Mouse (Mus musculus) forebrain, embryonic 15.5 days (tissue): Measurements from ENCODE around the gene Nkapl. TPM values are rescaled to one million over a fixed set of nuclear protein-coding genes. Genes with fewer than 3 reads are reported as not detected.

Experiments used
- ATAC-seq: fragments of 200-750 bp; cut with Nextera tagmentation; replicated peaks from 2 replicates; pipeline ENCODE4 v1.8.0; 2017; ENCODE audit warnings: mild to moderate bottlenecking, moderate TSS enrichment, moderate library complexity
- H3K27ac ChIP-seq: fragments of 300-500 bp; sonication (generic); replicated peaks from 2 replicates; pipeline ENCODE4 v1.5.1; 2015; ENCODE audit warnings: mild to moderate bottlenecking, inconsistent platforms
- H3K27me3 ChIP-seq: fragments of 300-500 bp; sonication (generic); 2 replicates; pipeline ENCODE4 v1.6.1; 2015; ENCODE audit warnings: inconsistent platforms
- H3K36me3 ChIP-seq: fragments of 300-500 bp; sonication (generic); 2 replicates; pipeline ENCODE4 v1.6.1; 2015; ENCODE audit warnings: mild to moderate bottlenecking, inconsistent platforms
- H3K4me1 ChIP-seq: fragments of 300-500 bp; sonication (generic); 2 replicates; pipeline ENCODE4 v1.6.1; 2015; ENCODE audit warnings: inconsistent platforms
- H3K4me2 ChIP-seq: fragments of 300-500 bp; sonication (generic); replicated peaks from 2 replicates; pipeline ENCODE4 v1.6.1; 2015; ENCODE audit warnings: mild to moderate bottlenecking, inconsistent platforms
- H3K4me3 ChIP-seq: fragments of 300-500 bp; sonication (generic); 2 replicates; pipeline ENCODE4 v1.5.1; 2015; ENCODE audit warnings: mild to moderate bottlenecking, inconsistent platforms
- H3K9ac ChIP-seq: fragments of 300-500 bp; sonication (generic); replicated peaks from 2 replicates; pipeline ENCODE4 v1.6.1; 2015; ENCODE audit warnings: mild to moderate bottlenecking, inconsistent platforms
- H3K9me3 ChIP-seq: fragments of 300-500 bp; sonication (generic); 2 replicates; pipeline ENCODE4 v1.6.1; 2016; ENCODE audit warnings: inconsistent platforms
- WGBS: fragments of 180-500 bp; shearing (Covaris S2); methylation state at CpG from one replicate; pipeline ENCODE4 v1.1.7; 2015; ENCODE audit warnings: mixed read lengths; 5-methylcytosine and 5-hydroxymethylcytosine counted together
- microRNA counts: library from miRNA; unstranded; fragments of <30 nt; microRNA quantifications from one replicate; lab custom pipeline; 2016
- microRNA-seq: library from miRNA; unstranded; fragments of <30 nt; microRNA quantifications from one replicate; pipeline ENCODE4, GENCODE M21; 2016
- polyA plus RNA-seq: library from polyadenylated mRNA; unstranded; fragments of >200 nt; fragmentation: Nextera tagmentation; extraction: Ambion mirVana; gene quantifications from 2 replicates; pipeline ENCODE4 v1.2.1, GENCODE M21; 2015

The Nkapl gene
- polyA plus RNA-seq, 1 experiment from 2014 or later: 3.4 TPM

DNA sequence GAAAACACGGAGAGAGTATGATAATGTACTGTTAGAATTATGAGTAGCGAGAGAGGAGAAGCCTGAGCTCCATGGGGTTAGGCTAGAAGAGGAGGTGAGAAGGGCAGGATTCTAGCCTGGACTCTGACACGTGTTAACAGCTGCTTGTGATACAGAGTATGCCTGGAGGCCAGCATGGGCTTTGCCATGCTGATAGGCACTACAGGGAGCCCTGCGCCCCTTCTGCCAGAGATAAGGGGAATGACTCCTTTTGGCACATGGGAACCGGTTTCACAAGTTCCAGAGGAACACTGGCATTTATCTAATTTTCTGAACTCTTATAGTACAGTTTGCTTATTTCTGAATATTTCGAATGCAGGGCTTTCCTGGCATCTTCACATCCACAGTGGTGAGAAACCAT is 49.4 kb downstream of the Nkapl start:
- 77% methylated on average over 6 of the region's 6 CpGs for WGBS
- no peak for ATAC-seq

DNA sequence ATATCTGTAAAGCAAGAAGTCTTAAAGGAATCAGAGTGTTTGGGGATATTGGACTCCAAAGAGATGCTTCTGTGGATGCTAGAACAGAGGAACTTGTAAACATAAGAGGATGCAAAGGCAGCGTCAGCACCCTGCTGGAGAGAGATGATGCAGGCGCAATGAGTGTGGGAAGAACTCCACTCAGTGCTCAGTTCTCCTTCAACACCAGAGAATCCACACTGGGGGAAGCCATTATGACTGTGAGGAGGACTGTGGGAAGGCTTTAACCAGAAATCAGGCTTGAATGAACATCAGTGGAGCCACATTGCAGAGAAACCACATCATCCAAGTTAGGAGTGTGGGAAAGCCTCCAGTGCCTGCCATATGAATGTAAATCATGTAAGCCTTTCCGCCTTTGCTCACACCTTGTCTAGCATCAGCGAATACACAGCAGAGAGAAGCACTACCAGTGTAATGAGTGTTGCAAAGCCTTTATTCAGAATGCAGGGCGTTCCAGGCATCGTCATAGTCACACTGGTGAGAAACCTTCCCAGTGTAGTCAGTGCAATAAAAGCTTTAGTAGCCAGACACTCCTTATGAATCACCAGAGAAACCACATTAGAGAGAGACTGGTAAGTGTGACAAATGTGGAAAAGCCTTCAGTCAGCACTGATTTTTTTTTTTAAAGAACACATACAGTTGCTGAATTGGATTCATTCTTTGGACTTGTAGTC is 50.9 kb downstream of the Nkapl start:
- no peaks in the 10 kb centered on the region for H3K9me3 ChIP-seq
- no peaks in the 10 kb centered on the region for H3K4me1 ChIP-seq
- no peaks in the 10 kb centered on the region for H3K36me3 ChIP-seq
- no peak overlapping the region for H3K4me2 ChIP-seq
- no peak overlapping the region for H3K9ac ChIP-seq
- H3K4me3 ChIP-seq: no peak overlapping the region
- no peak for ATAC-seq
- no peaks in the 10 kb centered on the region for H3K27me3 ChIP-seq
- 85% methylated on average over 6 of the region's 6 CpGs for WGBS
- no peak overlapping the region for H3K27ac ChIP-seq

More for the DNA sequence above, 49.4 kb downstream of the Nkapl start:
- H3K27me3 ChIP-seq: no peaks in the 10 kb centered on the region
- no peak overlapping the region for H3K27ac ChIP-seq
- no peaks in the 10 kb centered on the region for H3K4me1 ChIP-seq
- no peak overlapping the region for H3K4me3 ChIP-seq
- H3K9me3 ChIP-seq: no peaks in the 10 kb centered on the region
- no peak overlapping the region for H3K9ac ChIP-seq
- H3K4me2 ChIP-seq: no peak overlapping the region
- H3K36me3 ChIP-seq: no peaks in the 10 kb centered on the region

MicroRNAs encoded within 50 kb of the gene (microRNA counts, 519-probe panel; counts per million panel counts)
- 3,118 counts per million, percentile 74 among the panel's probes with 10 or more counts for microRNA mmu-miR-1896 (lab: Ali Mortazavi, UCI)

Small RNA genes lying within 50 kb of the gene (microRNA-seq; reads per million reads assigned to microRNA genes)
- not detected for gene Mir1896

Other genes starting within 250 kb of the Nkapl start
- not detected in 2 replicates for gene Gpx5, start 175.8 kb downstream of the Nkapl start, polyA plus RNA-seq
- gene Gpx6, start 156.4 kb downstream of the Nkapl start, polyA plus RNA-seq: not detected in 2 replicates
- not detected in 2 replicates for gene Olfr1367, start 121.6 kb downstream of the Nkapl start, polyA plus RNA-seq
- 16.4 and 16.7 TPM in 2 replicates for gene Zscan12, start 105.7 kb downstream of the Nkapl start, polyA plus RNA-seq
- 94.1 and 98.8 TPM in 2 replicates for gene Zkscan3, start 65.8 kb downstream of the Nkapl start, polyA plus RNA-seq
- gene Pgbd1, start 27.5 kb downstream of the Nkapl start, polyA plus RNA-seq: 2.8 and 3.5 TPM in 2 replicates
- 19.3 and 20.8 TPM in 2 replicates for gene Zscan26, start 14.8 kb downstream of the Nkapl start, polyA plus RNA-seq
- 9.4 and 11.0 TPM in 2 replicates for gene Zkscan4, start 10.4 kb upstream of the Nkapl start, polyA plus RNA-seq
- not detected in 2 replicates for gene Gm10065, start 10.9 kb upstream of the Nkapl start, polyA plus RNA-seq
- 0.23 and 0.24 TPM in 2 replicates for gene AK157302, start 26.7 kb upstream of the Nkapl start, polyA plus RNA-seq
- 4.5 and 8.2 TPM in 2 replicates for gene Gm11273, start 32.9 kb upstream of the Nkapl start, polyA plus RNA-seq
- 4.9 and 5.4 TPM in 2 replicates for gene Zkscan8, start 62.6 kb upstream of the Nkapl start, polyA plus RNA-seq
- gene Olfr1366, start 74.3 kb upstream of the Nkapl start, polyA plus RNA-seq: 0.14 and 0.28 TPM in 2 replicates
- gene Olfr1535, start 91.4 kb upstream of the Nkapl start, polyA plus RNA-seq: 0.06 TPM in 1 of 2 replicates, not detected in the other
- not detected in 2 replicates for gene Olfr1364, start 113.2 kb upstream of the Nkapl start, polyA plus RNA-seq
- not detected in 2 replicates for gene Olfr1362, start 145.5 kb upstream of the Nkapl start, polyA plus RNA-seq
- 0.08 TPM in 1 of 2 replicates, not detected in the other for gene Olfr11, start 174.0 kb upstream of the Nkapl start, polyA plus RNA-seq
- not detected in 2 replicates for gene Olfr1361, start 194.9 kb upstream of the Nkapl start, polyA plus RNA-seq
- not detected in 2 replicates for gene Olfr1360, start 208.9 kb upstream of the Nkapl start, polyA plus RNA-seq
- gene Olfr1359, start 229.6 kb upstream of the Nkapl start, polyA plus RNA-seq: not detected in 2 replicates
- gene Hist1h2bl, start 247.6 kb upstream of the Nkapl start, polyA plus RNA-seq: 2.2 TPM in 1 of 2 replicates, not detected in the other
- gene Hist1h2ai, start 247.9 kb upstream of the Nkapl start, polyA plus RNA-seq: 10.1 and 26.0 TPM in 2 replicates
- gene Hist1h3h, start 249.2 kb upstream of the Nkapl start, polyA plus RNA-seq: 10.8 and 11.6 TPM in 2 replicates